Mouse (Mus musculus): ENCODE data around the gene Grik4. TPM values are rescaled to one million over a fixed set of nuclear protein-coding genes. Genes with fewer than 3 reads are reported as not detected.

Gene Grik4
- polyA plus RNA-seq, 1 experiment from 2014 or later = 1.9 TPM

GRCm38 (mm10) chr9:42892765-42893164 is 51.5 kb downstream of the Grik4 start:
- Histone ChIP-seq H3K4me2 (replicated peaks; ENCODE audit: low read depth, low read length) (no peak overlapping the region), H3K9ac (ENCODE audit: low read depth, low read length) (no peak overlapping the region), H3K4me1 (ENCODE audit: control insufficient read depth, insufficient read depth, low read length) (peaks cover 23% of the 10 kb centered on the region), H3K36me3 (ENCODE audit: control insufficient read depth, insufficient read depth, low read length) (no peaks in the 10 kb centered on the region), H3K9me3 (ENCODE audit: control insufficient read depth, low read length) (no peaks in the 10 kb centered on the region), H3K4me3 (ENCODE audit: low read length) (no peak overlapping the region), H3K27me3 (ENCODE audit: control insufficient read depth, insufficient read depth, low read length) (no peaks in the 10 kb centered on the region; the same call in 1 of the 2 replicates), H3K27ac (ENCODE audit: low read depth, low read length) (no peak overlapping the region)
- ATAC-seq (ENCODE audit: low FRiP score, low TSS enrichment) = no peak
- 86% methylated on average over 8 of the region's 8 CpGs for WGBS

- H3K27ac ChIP-seq (ENCODE audit: low read depth, low read length) = no peak overlapping the region
- H3K9ac ChIP-seq (ENCODE audit: low read depth, low read length) = no peak overlapping the region
- peaks cover 30% of the 10 kb centered on the region for H3K4me1 ChIP-seq (ENCODE audit: control insufficient read depth, insufficient read depth, low read length)
- no peaks in the 10 kb centered on the region for H3K36me3 ChIP-seq (ENCODE audit: control insufficient read depth, insufficient read depth, low read length)
- WGBS = 76% methylated on average over 4 of the region's 4 CpGs
- no peak overlapping the region for H3K4me2 ChIP-seq (replicated peaks; ENCODE audit: low read depth, low read length)
- no peaks in the 10 kb centered on the region for H3K27me3 ChIP-seq (ENCODE audit: control insufficient read depth, insufficient read depth, low read length)
- no peak overlapping the region for H3K4me3 ChIP-seq (ENCODE audit: low read length)
- no peaks in the 10 kb centered on the region for H3K9me3 ChIP-seq (ENCODE audit: control insufficient read depth, low read length)
- no peak for ATAC-seq (ENCODE audit: low FRiP score, low TSS enrichment)
Observed at GRCm38 (mm10) chr9:42887930-42888329, 56.4 kb downstream of the Grik4 start.

- Histone ChIP-seq H3K27ac (ENCODE audit: low read depth, low read length) (no peak overlapping the region), H3K36me3 (ENCODE audit: control insufficient read depth, insufficient read depth, low read length) (no peaks in the 10 kb centered on the region), H3K27me3 (ENCODE audit: control insufficient read depth, insufficient read depth, low read length) (no peaks in the 10 kb centered on the region), H3K4me3 (ENCODE audit: low read length) (no peak overlapping the region), H3K4me2 (replicated peaks; ENCODE audit: low read depth, low read length) (0 out of 2 replicates have a peak overlapping the region, but pooled peaks have one; percentile 8), H3K9ac (ENCODE audit: low read depth, low read length) (no peak overlapping the region), H3K9me3 (ENCODE audit: control insufficient read depth, low read length) (no peaks in the 10 kb centered on the region), H3K4me1 (ENCODE audit: control insufficient read depth, insufficient read depth, low read length) (peaks cover 42% of the 10 kb centered on the region)
- WGBS = 11% methylated on average over 15 of the region's 15 CpGs
- no peak for ATAC-seq (ENCODE audit: low FRiP score, low TSS enrichment)
Observed at GRCm38 (mm10) chr9:42886112-42886766, 58.1 kb downstream of the Grik4 start.

GRCm38 (mm10) chr9:42885566-42885965 is 58.7 kb downstream of the Grik4 start:
- Histone ChIP-seq H3K4me1 (ENCODE audit: control insufficient read depth, insufficient read depth, low read length) (peaks cover 42% of the 10 kb centered on the region), H3K27ac (ENCODE audit: low read depth, low read length) (no peak overlapping the region), H3K4me3 (ENCODE audit: low read length) (no peak overlapping the region), H3K9me3 (ENCODE audit: control insufficient read depth, low read length) (no peaks in the 10 kb centered on the region), H3K27me3 (ENCODE audit: control insufficient read depth, insufficient read depth, low read length) (no peaks in the 10 kb centered on the region), H3K9ac (ENCODE audit: low read depth, low read length) (no peak overlapping the region), H3K4me2 (replicated peaks; ENCODE audit: low read depth, low read length) (no peak overlapping the region), H3K36me3 (ENCODE audit: control insufficient read depth, insufficient read depth, low read length) (no peaks in the 10 kb centered on the region)
- 22% methylated on average over 8 of the region's 8 CpGs for WGBS
- no peak for ATAC-seq (ENCODE audit: low FRiP score, low TSS enrichment)

GRCm38 (mm10) chr9:42885123-42885522 is 59.2 kb downstream of the Grik4 start:
- no peak overlapping the region for H3K27ac ChIP-seq (ENCODE audit: low read depth, low read length)
- peaks cover 42% of the 10 kb centered on the region for H3K4me1 ChIP-seq (ENCODE audit: control insufficient read depth, insufficient read depth, low read length)
- 45% methylated on average over 11 of the region's 11 CpGs for WGBS
- no peaks in the 10 kb centered on the region for H3K27me3 ChIP-seq (ENCODE audit: control insufficient read depth, insufficient read depth, low read length)
- no peak overlapping the region for H3K9ac ChIP-seq (ENCODE audit: low read depth, low read length)
- H3K9me3 ChIP-seq (ENCODE audit: control insufficient read depth, low read length) = no peaks in the 10 kb centered on the region
- H3K36me3 ChIP-seq (ENCODE audit: control insufficient read depth, insufficient read depth, low read length) = no peaks in the 10 kb centered on the region
- ATAC-seq (ENCODE audit: low FRiP score, low TSS enrichment) = no peak
- no peak overlapping the region for H3K4me2 ChIP-seq (replicated peaks; ENCODE audit: low read depth, low read length)
- H3K4me3 ChIP-seq (ENCODE audit: low read length) = no peak overlapping the region

GRCm38 (mm10) chr9:42883006-42883759 is 61.1 kb downstream of the Grik4 start:
- Histone ChIP-seq H3K9ac (ENCODE audit: low read depth, low read length) (no peak overlapping the region), H3K27ac (ENCODE audit: low read depth, low read length) (no peak overlapping the region), H3K27me3 (ENCODE audit: control insufficient read depth, insufficient read depth, low read length) (no peaks in the 10 kb centered on the region; the same call in 1 of the 2 replicates), H3K4me1 (ENCODE audit: control insufficient read depth, insufficient read depth, low read length) (peaks cover 34% of the 10 kb centered on the region), H3K36me3 (ENCODE audit: control insufficient read depth, insufficient read depth, low read length) (no peaks in the 10 kb centered on the region), H3K4me3 (ENCODE audit: low read length) (no peak overlapping the region), H3K9me3 (ENCODE audit: control insufficient read depth, low read length) (no peaks in the 10 kb centered on the region), H3K4me2 (replicated peaks; ENCODE audit: low read depth, low read length) (no peak overlapping the region)
- ATAC-seq (ENCODE audit: low FRiP score, low TSS enrichment) = 0 out of 2 replicates have a peak, but pooled peaks have one; percentile 41
- WGBS = 71% methylated on average over 10 of the region's 10 CpGs

GRCm38 (mm10) chr9:42882313-42882712 is 62.0 kb downstream of the Grik4 start:
- Histone ChIP-seq H3K27ac (ENCODE audit: low read depth, low read length) (no peak overlapping the region), H3K4me2 (replicated peaks; ENCODE audit: low read depth, low read length) (no peak overlapping the region), H3K4me1 (ENCODE audit: control insufficient read depth, insufficient read depth, low read length) (peaks cover 34% of the 10 kb centered on the region), H3K4me3 (ENCODE audit: low read length) (no peak overlapping the region), H3K27me3 (ENCODE audit: control insufficient read depth, insufficient read depth, low read length) (no peaks in the 10 kb centered on the region; the same call in 1 of the 2 replicates), H3K9ac (ENCODE audit: low read depth, low read length) (no peak overlapping the region), H3K36me3 (ENCODE audit: control insufficient read depth, insufficient read depth, low read length) (no peaks in the 10 kb centered on the region), H3K9me3 (ENCODE audit: control insufficient read depth, low read length) (no peaks in the 10 kb centered on the region)
- WGBS = 23% methylated on average over 11 of the region's 11 CpGs
- no peak for ATAC-seq (ENCODE audit: low FRiP score, low TSS enrichment)

GRCm38 (mm10) chr9:42881040-42881439 is 63.3 kb downstream of the Grik4 start:
- Histone ChIP-seq H3K27ac (ENCODE audit: low read depth, low read length) (no peak overlapping the region), H3K27me3 (ENCODE audit: control insufficient read depth, insufficient read depth, low read length) (no peaks in the 10 kb centered on the region; the same call in 1 of the 2 replicates), H3K4me3 (ENCODE audit: low read length) (no peak overlapping the region), H3K4me2 (replicated peaks; ENCODE audit: low read depth, low read length) (no peak overlapping the region), H3K36me3 (ENCODE audit: control insufficient read depth, insufficient read depth, low read length) (no peaks in the 10 kb centered on the region), H3K4me1 (ENCODE audit: control insufficient read depth, insufficient read depth, low read length) (peaks cover 27% of the 10 kb centered on the region), H3K9ac (ENCODE audit: low read depth, low read length) (no peak overlapping the region), H3K9me3 (ENCODE audit: control insufficient read depth, low read length) (no peaks in the 10 kb centered on the region)
- 64% methylated on average over 8 of the region's 8 CpGs for WGBS
- no peak for ATAC-seq (ENCODE audit: low FRiP score, low TSS enrichment)

- H3K36me3 ChIP-seq (ENCODE audit: control insufficient read depth, insufficient read depth, low read length) = no peaks in the 10 kb centered on the region
- no peak for ATAC-seq (ENCODE audit: low FRiP score, low TSS enrichment)
- no peak overlapping the region for H3K4me2 ChIP-seq (replicated peaks; ENCODE audit: low read depth, low read length)
- H3K27me3 ChIP-seq (ENCODE audit: control insufficient read depth, insufficient read depth, low read length) = no peaks in the 10 kb centered on the region; the same call in 1 of the 2 replicates
- H3K4me3 ChIP-seq (ENCODE audit: low read length) = no peak overlapping the region
- no peaks in the 10 kb centered on the region for H3K9me3 ChIP-seq (ENCODE audit: control insufficient read depth, low read length)
- 46% methylated on average over 7 of the region's 7 CpGs for WGBS
- H3K4me1 ChIP-seq (ENCODE audit: control insufficient read depth, insufficient read depth, low read length) = peaks cover 11% of the 10 kb centered on the region; the same call in 1 of the 2 replicates
- H3K9ac ChIP-seq (ENCODE audit: low read depth, low read length) = no peak overlapping the region
- no peak overlapping the region for H3K27ac ChIP-seq (ENCODE audit: low read depth, low read length)
Observed at GRCm38 (mm10) chr9:42878401-42878800, 65.9 kb downstream of the Grik4 start.

Data from kidney, embryonic 14.5 days (tissue).